Mouse (Mus musculus): ENCODE results near the gene Pten. TPM values are rescaled to one million over a fixed set of nuclear protein-coding genes. Genes with fewer than 3 reads are reported as not detected.
"Not testable (repeated sequence)": the region's sequence is repeated elsewhere in the genome, so short reads cannot be mapped to it uniquely, and the experiment has no call there.

The Pten gene
- polyA plus RNA-seq, 1 experiment, result 64.6 TPM

DNA sequence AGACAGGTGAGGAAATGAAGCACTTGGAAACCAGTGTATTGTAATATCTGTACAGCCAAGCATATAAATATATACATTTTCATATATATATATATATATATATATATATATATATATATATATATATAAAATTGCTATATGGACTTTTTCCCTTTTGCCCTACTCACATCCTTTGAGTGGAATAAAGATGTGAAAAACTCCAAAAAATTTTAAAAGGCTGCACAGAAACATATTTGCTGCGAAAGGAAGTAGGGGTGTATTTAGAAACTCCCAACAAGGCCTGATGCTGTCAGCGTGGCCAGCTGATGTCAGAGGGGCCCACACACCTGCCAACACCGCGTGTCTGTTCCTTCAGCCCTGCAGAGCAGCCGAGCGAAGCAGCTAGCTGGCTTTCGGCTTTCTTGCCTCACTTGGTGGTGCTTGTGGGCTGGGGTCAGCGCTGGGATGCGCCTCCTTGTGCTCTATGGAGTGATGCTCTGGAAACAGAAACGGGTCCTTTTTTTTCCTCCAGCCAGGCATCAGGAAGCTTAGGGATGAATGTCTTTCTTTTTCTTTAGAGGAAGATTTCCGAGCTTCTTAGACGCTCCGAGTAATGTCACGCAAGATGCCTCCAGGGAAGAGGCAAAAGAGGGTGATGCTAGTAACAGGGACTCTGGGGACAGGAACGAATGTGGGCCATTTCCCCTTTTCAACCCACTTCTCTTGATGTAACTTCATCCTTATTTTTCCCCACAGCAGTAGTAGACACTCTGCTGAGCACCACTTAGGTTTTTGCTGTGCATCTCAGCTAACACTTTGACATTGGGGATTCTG is 2.9 kb upstream of the Pten start:
- no peak for DNase-seq (ENCODE audit: extremely low spot score in 1 of 2, low spot score in 1 of 2)

DNA sequence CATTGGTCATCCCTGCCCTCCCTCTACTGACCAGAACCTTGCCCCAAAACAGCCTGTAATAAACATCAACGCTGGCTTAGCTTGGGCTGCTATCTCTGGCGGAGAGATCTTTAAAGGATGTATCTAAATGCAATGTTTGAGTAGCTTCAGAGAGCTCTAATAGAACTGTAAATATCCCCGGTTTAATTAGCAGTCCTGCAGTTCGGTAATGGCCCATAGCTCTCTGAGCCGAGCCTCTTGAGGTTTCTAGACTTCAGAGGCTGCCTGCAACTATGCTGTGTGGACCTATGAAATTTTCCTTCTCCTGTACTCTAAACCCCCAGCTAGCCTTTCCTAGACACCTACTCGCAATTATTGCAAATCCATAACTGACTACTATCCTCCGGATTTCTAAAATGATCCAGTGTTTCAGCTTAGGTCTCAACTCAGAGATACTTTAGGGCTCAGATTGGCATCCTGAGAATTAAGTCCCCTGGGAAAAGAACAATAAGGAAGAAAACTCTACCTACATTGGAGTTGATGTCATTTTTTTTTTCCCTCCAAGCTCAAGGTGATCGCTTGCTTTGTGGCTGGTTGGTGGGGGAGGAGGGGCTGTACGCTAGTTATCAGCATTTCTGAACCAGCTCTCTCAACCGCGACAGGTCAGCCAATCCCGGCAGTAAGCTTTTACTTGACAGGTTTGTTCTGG is 2.0 kb upstream of the Pten start:
- no peak for DNase-seq (ENCODE audit: extremely low spot score in 1 of 2, low spot score in 1 of 2)

DNA sequence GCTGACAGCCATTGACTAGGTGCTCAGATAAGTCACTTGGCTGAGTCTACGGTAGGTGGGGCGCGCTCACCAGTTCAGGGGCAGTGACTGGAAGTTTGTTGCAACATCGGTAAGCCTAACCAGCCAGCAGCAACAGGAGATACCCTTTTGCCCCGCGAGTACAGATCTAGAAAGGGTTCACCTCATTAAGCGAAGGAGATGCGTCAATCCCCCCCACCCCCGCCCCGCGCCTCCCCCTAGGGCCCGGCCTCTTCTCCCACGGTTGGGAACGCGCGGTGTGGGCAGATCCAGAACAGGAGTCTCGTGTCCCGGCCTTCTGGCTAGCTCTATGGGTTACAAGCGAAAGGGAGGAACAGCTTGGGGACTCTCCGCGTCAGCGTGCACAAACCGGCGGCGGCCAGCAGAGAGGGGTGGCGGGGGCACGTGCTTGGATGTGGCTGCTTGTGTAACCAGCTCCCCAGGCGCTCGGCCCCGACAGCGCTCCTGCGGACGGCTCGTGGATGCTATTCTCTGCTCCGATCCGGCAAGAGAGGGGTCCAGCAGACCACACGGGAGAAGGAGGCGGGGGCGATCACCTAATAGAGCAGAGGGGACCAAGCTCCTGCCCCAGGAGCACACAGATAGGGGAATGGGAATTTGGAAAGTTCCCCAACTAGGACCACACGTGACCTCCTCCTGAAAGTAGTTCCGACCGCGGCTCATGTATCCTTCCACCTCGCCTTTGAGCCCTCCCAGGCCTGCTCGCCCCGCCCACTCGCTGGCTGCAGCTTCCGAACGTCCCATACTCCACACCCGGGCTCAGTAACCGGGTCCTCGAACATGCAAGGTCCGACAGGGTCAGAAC is 1.3 kb upstream of the Pten start:
- DNase-seq (ENCODE audit: extremely low spot score in 1 of 2, low spot score in 1 of 2), result peak; percentile 93 to 97

DNA sequence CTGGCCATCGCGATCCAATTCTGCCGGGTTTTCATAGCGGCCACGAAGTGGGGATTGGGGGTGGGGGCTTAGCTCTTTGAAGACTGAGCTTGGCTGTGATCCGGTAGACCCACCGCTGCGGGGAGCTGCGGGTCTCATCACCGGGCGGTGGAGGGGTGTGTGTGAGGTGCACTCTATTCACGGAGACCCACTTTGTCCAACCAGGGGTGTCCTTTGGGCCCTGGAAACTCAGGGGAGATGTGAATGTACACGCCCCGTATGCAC is 729 bp upstream of the Pten start:
- no peak for DNase-seq (ENCODE audit: extremely low spot score in 1 of 2, low spot score in 1 of 2)

DNA sequence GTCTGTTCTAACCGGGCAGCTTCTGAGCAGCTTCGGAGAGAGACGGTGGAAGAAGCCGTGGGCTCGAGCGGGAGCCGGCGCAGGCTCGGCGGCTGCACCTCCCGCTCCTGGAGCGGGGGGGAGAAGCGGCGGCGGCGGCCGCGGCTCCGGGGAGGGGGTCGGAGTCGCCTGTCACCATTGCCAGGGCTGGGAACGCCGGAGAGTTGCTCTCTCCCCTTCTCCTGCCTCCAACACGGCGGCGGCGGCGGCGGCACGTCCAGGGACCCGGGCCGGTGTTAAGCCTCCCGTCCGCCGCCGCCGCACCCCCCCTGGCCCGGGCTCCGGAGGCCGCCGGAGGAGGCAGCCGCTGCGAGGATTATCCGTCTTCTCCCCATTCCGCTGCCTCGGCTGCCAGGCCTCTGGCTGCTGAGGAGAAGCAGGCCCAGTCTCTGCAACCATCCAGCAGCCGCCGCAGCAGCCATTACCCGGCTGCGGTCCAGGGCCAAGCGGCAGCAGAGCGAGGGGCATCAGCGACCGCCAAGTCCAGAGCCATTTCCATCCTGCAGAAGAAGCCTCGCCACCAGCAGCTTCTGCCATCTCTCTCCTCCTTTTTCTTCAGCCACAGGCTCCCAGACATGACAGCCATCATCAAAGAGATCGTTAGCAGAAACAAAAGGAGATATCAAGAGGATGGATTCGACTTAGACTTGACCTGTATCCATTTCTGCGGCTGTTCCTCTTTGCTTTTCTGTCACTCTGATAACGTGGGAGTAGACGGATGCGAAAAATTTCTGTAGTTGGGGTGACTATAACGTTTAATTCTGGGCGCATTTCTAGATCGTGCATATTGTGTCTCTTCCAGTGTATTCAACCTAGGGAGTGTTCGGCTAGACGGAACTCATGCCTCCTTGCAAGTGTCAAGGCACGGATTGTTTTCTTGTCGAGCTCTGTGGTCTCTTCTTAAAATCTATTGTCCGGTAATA is 815 bp downstream of the Pten start:
- DNase-seq (ENCODE audit: extremely low spot score in 1 of 2, low spot score in 1 of 2), result no peak

DNA sequence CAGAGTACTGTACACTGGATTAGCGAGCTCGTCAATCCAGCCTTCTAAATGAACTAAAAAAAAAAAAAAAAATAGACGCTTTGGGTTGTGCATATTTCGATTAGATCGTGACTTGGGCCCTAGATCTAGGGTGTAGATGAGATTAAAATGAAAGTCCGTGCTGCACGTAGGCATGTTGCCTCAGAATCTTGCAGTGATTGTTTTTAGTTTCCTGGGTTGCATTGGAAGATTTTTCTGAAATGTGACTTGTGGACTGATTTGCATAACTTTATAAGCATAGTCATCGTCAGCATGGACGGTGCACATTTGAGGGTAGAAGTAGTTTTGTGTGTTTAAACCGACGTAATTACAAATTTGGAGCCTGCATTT is 1.5 kb downstream of the Pten start:
- no peak for DNase-seq (ENCODE audit: extremely low spot score in 1 of 2, low spot score in 1 of 2)

DNA sequence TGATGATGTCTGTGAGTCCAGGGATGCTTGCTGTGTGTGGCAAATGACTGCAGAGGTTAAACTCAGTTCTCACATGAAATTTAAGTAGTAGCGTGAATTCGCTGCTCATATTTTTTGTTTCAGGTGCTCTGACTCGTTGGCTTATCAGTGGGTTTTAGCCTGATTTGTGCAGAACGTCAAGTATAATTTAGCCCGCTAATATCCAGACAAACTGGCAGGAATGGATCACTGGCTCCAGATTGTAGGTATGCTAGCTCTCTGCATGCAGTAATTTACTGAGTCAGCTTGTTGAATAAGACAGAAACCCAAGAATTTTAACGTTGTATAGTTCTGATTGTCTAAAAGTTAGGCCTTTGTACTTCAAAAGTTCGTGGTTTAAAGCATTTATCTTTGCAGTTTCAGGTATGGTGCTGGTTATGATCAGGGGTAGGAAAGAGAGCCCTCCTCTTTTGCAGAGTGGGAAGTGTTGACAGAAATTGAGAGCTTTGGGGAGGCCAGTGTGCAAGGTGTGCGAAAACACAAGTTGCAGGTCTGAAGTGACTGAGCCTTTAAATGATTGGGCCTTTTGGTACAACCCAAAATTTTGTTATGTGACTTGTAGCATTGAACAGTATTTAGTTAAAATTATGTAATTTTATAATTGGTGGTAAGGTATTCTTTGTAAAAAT is 2.2 kb downstream of the Pten start:
- no peak for DNase-seq (ENCODE audit: extremely low spot score in 1 of 2, low spot score in 1 of 2)

DNA sequence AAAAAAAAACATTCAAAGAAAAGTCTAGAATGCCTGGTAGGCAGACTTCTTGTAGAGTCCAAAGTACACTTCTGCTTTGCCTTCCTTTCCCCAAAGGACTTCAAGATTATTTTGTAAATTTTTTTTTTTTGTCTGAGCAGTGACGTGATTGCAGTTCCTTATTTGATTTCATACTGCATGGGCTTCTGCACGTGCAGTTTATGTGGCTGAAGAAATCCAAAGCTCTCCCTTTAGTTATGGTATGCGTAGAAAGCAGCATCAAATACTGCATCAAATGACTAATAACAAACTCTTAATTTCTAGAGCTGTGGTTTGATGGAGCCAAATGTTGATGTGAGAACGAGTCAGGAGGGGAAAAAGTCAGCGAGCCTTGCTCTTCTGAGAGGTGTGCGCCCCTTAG is 3.2 kb downstream of the Pten start:
- DNase-seq (ENCODE audit: extremely low spot score in 1 of 2, low spot score in 1 of 2), result no peak

DNA sequence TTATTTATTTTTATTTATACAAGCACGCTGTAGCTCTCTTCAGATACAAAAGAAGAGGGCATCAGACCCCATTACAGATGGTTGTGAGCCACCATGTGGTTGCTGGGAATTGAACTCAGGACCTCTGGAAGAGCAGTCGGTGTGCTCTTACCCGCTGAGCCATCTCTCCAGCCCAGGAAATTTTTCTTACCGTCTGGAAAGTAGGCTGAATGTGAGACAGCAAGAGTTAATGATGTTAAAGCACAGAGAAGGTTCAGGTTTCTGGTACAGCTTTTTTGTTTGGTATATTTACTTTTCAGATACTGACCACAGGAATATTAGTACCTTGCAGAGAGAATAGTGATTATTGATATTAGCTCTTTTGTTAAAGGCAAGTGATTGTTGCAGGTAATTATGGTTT is 3.9 kb downstream of the Pten start:
- no peak for DNase-seq (ENCODE audit: extremely low spot score in 1 of 2, low spot score in 1 of 2)

DNA sequence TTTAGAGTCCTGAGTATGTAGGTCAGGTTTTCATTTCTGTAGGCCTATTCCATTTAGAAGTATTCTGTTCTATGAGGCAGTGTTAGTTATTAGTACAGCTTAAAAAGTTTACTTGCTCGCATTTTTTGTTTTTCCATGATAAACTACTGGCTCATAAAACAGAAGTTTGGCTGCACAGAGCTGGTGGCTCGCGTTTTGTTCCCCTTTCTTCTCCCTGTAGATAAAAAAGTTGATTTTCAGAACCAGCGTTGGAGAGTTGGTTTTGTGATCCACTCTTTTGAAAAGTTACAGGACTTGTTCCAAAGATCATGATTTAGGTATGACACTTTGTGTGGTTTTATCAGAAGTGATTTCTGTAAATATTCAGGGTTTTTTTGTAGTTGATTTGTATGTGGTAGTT is 5.2 kb downstream of the Pten start:
- no peak for DNase-seq (ENCODE audit: extremely low spot score in 1 of 2, low spot score in 1 of 2)

DNA sequence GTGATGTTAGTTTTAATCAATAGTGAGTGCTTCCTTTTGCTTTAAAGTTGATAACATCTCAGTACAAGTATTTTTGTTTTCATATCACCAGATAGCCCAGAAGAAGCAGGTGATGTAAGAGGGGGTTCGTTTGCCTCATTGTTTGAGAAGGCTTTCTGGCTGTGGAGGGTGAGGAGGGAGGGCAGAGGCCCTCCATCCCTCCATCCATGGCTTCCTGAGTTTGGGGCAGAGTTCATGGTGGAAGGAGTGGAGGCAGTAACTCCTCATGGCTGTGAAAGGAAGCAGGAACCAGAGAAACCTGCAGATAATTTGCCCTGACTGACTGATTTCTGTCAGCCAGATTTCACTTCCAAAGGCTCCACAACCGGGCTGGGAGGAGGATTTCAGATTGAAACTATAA is 21.1 kb downstream of the Pten start:
- DNase-seq (ENCODE audit: extremely low spot score in 1 of 2, low spot score in 1 of 2), result no peak

DNA sequence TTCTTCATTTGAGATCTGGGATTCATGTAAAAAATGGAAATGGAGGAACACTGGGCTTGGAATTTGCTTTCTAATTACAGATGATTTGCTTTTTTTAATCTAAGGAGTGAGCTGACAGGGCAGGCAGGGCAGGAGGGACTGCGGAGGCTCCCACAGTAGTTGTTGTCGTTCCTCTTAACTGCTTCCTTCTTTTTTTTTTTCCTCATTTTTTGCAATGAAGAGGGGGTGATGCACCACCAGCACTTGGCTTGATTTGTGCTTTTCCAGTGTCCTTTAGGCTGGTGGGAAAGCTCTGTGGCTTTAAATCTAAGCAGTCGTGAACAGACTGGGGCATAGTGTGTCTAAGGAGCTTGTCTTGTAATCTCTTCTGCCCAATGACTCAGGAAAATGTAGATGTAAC is 21.8 kb downstream of the Pten start:
- DNase-seq (ENCODE audit: extremely low spot score in 1 of 2, low spot score in 1 of 2), result no peak

DNA sequence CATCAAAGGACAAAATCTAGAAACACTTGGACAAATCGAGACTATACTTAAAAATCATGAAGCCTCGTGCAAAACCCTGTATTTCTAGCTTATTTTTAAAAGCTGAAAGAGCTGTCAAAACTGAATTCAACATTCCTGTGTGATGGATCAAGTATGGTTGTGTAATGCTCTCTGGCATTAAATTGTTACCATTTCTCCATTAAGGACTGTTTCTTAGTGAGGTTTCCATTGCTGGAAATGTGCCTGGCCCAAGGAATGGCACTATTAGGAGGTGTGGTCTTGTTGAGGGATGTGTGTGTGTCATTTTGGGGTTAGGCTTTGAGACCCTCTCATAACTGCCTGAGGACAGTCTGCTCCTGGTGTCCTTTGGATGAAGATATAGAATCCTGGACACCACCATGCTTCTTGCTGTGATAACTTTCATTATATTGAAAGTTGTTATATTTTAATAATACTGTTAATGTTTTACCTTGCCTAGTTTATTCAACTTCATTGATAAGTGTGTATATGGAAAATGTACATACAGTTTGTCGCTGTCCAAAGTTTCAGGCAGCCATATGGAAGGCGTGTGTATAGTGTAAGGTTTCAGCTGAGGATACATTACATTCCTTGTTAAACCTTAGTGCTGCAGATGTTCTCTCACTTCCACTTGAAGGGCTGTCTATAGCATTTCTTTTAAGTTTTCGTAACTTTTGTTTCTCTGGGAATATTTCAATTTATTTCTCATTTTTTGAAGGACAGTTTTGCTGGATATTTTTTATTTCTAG is 24.2 kb downstream of the Pten start:
- DNase-seq (ENCODE audit: extremely low spot score in 1 of 2, low spot score in 1 of 2), result no peak

DNA sequence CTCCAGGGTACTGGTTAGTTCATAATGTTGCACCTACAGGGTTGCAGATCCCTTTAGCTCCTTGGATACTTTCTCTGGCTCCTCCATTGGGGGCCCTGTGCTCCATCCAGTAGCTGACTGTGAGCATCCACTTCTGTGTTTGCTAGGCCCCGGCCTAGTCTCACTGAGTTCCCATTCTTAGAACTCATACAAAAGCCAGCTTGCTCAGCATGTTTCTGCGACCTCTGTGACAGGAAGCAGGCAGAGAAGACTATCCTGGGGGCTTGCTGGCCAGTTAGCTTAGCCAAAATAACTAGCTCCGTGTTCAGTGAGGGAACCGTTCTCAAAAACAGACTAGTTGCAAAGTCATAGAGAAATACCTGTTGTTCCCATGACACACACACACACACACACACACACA is 30.1 kb downstream of the Pten start:
- DNase-seq (ENCODE audit: extremely low spot score in 1 of 2, low spot score in 1 of 2), result peak in 1 of 2 experiments; percentile 23

DNA sequence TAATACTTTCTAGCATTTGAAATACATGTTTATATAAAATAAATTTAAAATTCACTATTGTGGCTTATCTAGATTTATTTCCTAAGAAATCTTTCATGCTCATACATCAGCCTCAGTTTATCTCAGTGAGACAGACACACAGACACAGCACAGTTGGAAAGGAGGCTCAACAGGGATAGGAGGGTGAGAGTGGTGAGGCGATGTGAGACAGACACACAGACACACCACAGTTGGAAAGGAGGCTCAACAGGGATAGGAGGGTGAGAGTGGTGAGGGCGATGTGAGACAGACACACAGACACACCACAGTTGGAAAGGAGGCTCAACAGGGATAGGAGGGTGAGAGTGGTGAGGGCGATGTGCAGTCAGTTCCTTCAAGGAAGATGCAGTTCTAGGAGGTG is 30.7 kb downstream of the Pten start:
- DNase-seq (ENCODE audit: extremely low spot score in 1 of 2, low spot score in 1 of 2), result not testable (repeated sequence)

DNA sequence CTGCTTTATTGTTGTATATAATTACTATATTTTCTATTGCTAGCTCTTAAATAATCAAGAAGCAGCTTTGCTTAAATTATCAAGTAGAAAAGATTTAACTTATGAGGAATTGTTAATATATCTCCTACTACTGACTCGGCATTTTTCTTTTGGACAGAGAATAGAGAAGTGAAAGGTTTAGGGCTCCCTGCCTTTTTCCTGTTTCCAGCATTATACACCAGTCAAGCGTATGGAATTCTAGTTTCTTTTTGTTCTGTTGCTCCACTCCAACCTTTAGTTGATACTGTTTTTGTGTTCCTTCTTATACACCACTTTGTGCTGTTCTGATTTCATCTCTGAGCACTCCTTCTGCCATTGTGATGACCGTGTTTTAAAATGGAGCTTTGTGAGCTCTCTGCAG is 32.2 kb downstream of the Pten start:
- no peak for DNase-seq (ENCODE audit: extremely low spot score in 1 of 2, low spot score in 1 of 2)

DNA sequence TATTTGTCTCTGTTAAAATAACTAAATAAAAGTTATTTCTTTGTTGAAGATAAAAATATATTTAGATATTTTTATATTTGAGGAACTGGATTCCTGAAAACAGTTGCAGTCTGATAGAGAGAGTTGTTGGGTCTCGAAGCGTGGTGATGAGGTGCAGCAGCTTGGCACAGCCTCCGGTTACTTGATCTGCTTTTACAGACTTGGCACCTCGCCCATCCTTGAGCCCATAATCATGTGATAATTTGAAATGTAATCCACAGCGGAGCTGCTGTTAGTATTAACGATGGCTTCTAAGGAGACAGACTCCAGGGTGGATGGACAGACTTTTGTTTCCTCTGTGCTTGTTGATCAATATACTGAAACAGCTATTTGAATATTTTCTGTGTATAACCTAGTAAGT is 35.3 kb downstream of the Pten start:
- DNase-seq (ENCODE audit: extremely low spot score in 1 of 2, low spot score in 1 of 2), result peak in 1 of 2 experiments; percentile 51

DNA sequence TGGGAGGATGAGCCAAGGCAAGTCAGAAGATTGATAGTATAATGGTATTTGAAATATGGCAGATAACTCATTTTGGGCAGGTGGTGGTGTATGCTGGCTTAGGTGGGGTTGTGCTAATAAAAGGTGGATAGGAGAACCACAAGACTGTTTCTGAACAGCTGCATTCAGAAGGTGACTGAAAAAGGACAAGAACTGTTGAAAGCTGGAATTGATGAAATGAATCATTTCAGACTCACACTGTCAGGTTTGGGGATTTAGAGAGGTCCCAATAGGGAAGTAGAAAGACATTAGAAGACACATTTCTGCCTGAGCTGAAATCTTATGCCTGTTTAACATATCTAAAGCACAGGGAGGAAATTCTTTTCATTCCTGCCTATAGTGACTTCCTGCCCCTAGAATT is 36.6 kb downstream of the Pten start:
- DNase-seq (ENCODE audit: extremely low spot score in 1 of 2, low spot score in 1 of 2), result no peak

DNA sequence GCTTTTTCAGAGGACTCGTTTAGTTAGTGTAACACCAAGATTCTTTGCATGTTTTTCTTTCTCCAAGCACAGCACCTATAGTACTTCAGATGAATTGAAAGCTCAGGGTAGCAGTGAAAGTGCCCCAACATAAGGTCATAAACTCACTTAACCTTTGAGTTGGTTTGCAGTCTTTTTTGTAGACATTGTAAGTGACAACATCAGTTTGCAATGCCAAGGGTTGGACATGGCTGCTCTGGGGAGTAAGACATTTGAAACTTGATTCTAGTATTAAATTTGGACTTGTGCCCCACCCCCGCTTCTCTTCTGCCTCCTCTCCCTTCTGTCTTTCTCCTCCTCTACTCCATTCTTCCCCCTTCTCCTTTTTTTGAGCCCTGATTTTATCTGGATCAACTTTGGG is 43.3 kb downstream of the Pten start:
- DNase-seq (ENCODE audit: extremely low spot score in 1 of 2, low spot score in 1 of 2), result no peak
